Mouse (Mus musculus) yolk sac, embryonic 10.5 days (tissue): ENCODE measurements around the gene Hsdl1.

ENCODE experiments used
- DNase-seq: peaks from one replicate; pipeline ENCODE4 v3.0.0-alpha.2; 2017; ENCODE audit warnings: low spot score

Gene Hsdl1

GRCm38 (mm10) chr8:119579096-119579495, 4.1 kb upstream of the Hsdl1 start:
- no peak for DNase-seq

GRCm38 (mm10) chr8:119575366-119575726, 363 bp upstream of the Hsdl1 start:
- no peak for DNase-seq

- no peak for DNase-seq
These were observed 2.6 kb downstream of the Hsdl1 start for GRCm38 (mm10) chr8:119572411-119572810.

GRCm38 (mm10) chr8:119571135-119571534, 3.8 kb downstream of the Hsdl1 start:
- no peak for DNase-seq

GRCm38 (mm10) chr8:119569881-119570280, 5.1 kb downstream of the Hsdl1 start:
- DNase-seq: no peak

GRCm38 (mm10) chr8:119568951-119569350, 6.0 kb downstream of the Hsdl1 start:
- DNase-seq: no peak

- no peak for DNase-seq
These were observed 6.7 kb downstream of the Hsdl1 start for GRCm38 (mm10) chr8:119568251-119568650.

- no peak for DNase-seq
These were observed 8.6 kb downstream of the Hsdl1 start for GRCm38 (mm10) chr8:119566367-119566766.

GRCm38 (mm10) chr8:119563849-119564251, 11.1 kb downstream of the Hsdl1 start:
- DNase-seq: no peak

GRCm38 (mm10) chr8:119559402-119559720, 15.6 kb downstream of the Hsdl1 start:
- no peak for DNase-seq

GRCm38 (mm10) chr8:119558603-119559401, 16.2 kb downstream of the Hsdl1 start, which contains the start of gene Mbtps1:
Gene Mbtps1 (minus strand): TSS chr8:119558735.
- peak; percentile 98 for DNase-seq

- DNase-seq: no peak
These were observed 17.0 kb downstream of the Hsdl1 start for GRCm38 (mm10) chr8:119557821-119558602.

- no peak for DNase-seq
These were observed 17.9 kb downstream of the Hsdl1 start for GRCm38 (mm10) chr8:119557132-119557531.

GRCm38 (mm10) chr8:119555861-119556260, 19.1 kb downstream of the Hsdl1 start:
- no peak for DNase-seq

- DNase-seq: no peak
These were observed 22.0 kb downstream of the Hsdl1 start for GRCm38 (mm10) chr8:119552967-119553366.

- DNase-seq: no peak
These were observed 26.3 kb downstream of the Hsdl1 start for GRCm38 (mm10) chr8:119548560-119549113.

- DNase-seq: peak; percentile 56
These were observed 27.8 kb downstream of the Hsdl1 start for GRCm38 (mm10) chr8:119547019-119547691.

GRCm38 (mm10) chr8:119545791-119546190, 29.2 kb downstream of the Hsdl1 start:
- no peak for DNase-seq

- no peak for DNase-seq
These were observed 29.8 kb downstream of the Hsdl1 start for GRCm38 (mm10) chr8:119545180-119545579.

- DNase-seq: no peak
These were observed 30.4 kb downstream of the Hsdl1 start for GRCm38 (mm10) chr8:119544606-119545005.

- no peak for DNase-seq
These were observed 43.0 kb downstream of the Hsdl1 start for GRCm38 (mm10) chr8:119531973-119532372.

GRCm38 (mm10) chr8:119531397-119531796, 43.6 kb downstream of the Hsdl1 start:
- DNase-seq: no peak
